Mouse (Mus musculus): ENCODE data around the gene 4930442H23Rik.

- TF ChIP-seq POLR2A (IDR thresholded peaks at IDR 0.05; ENCODE audit: extremely low read depth, insufficient read depth, low read length) (no peak), CTCF (IDR thresholded peaks at IDR 0.05; ENCODE audit: extremely low read depth, insufficient read depth, low read length) (no peak)
These were observed 45.4 kb downstream of the 4930442H23Rik start for GRCm38 (mm10) chr10:81138131-81138782.

Measured in cortical plate, adult 2 months (tissue).